Mouse (Mus musculus) intestine, embryonic 15.5 days (tissue): ENCODE data around the gene Anxa6. TPM values are rescaled to one million over a fixed set of nuclear protein-coding genes. Genes with fewer than 3 reads are reported as not detected.
A peak's percentile ranks its signal among the peaks of the same experiment; 100 is the strongest.

Experiments used
- ATAC-seq: fragments of 200-750 bp; cut with Nextera tagmentation; 2 replicates; pipeline ENCODE4 v1.8.0; 2017; ENCODE audit warnings: moderate TSS enrichment, moderate library complexity
- H3K27ac ChIP-seq: fragments of 300-500 bp; sonication (generic); 2 replicates; pipeline ENCODE4 v1.5.1; 2015; ENCODE audit warnings: mild to moderate bottlenecking, inconsistent platforms
- H3K27me3 ChIP-seq: fragments of 300-500 bp; sonication (generic); replicated peaks from 2 replicates; pipeline ENCODE4 v1.6.1; 2015; ENCODE audit warnings: inconsistent platforms
- H3K36me3 ChIP-seq: fragments of 300-500 bp; sonication (generic); 2 replicates; pipeline ENCODE4 v1.6.1; 2015; ENCODE audit warnings: inconsistent platforms
- H3K4me1 ChIP-seq: fragments of 300-500 bp; sonication (generic); replicated peaks from 2 replicates; pipeline ENCODE4 v1.6.1; 2015; ENCODE audit warnings: inconsistent platforms
- H3K4me2 ChIP-seq: fragments of 300-500 bp; sonication (generic); replicated peaks from 2 replicates; pipeline ENCODE4 v1.6.1; 2015; ENCODE audit warnings: mild to moderate bottlenecking, inconsistent platforms
- H3K4me3 ChIP-seq: fragments of 300-500 bp; sonication (generic); replicated peaks from 2 replicates; pipeline ENCODE4 v1.5.1; 2015; ENCODE audit warnings: inconsistent platforms
- H3K9ac ChIP-seq: fragments of 300-500 bp; sonication (generic); 2 replicates; pipeline ENCODE4 v1.6.1; 2015; ENCODE audit warnings: inconsistent platforms
- H3K9me3 ChIP-seq: fragments of 300-500 bp; sonication (generic); 2 replicates; pipeline ENCODE4 v1.6.1; 2016; ENCODE audit warnings: inconsistent platforms
- WGBS: fragments of 180-500 bp; shearing (Covaris S2); methylation state at CpG from one replicate; pipeline ENCODE4 v1.1.7; 2015; 5-methylcytosine and 5-hydroxymethylcytosine counted together
- polyA plus RNA-seq: library from polyadenylated mRNA; unstranded; fragments of >200 nt; fragmentation: Nextera tagmentation; extraction: Ambion mirVana; gene quantifications from 2 replicates; pipeline ENCODE4 v1.2.1, GENCODE M21; 2015

The Anxa6 gene
- polyA plus RNA-seq, 1 experiment from 2014 or later: 262 TPM

- Histone ChIP-seq H3K4me3 (no peak overlapping the region), H3K4me2 (peak overlapping the region; percentile 30; the same call in 1 of the 2 replicates), H3K4me1 (peaks cover 78% of the 10 kb centered on the region), H3K36me3 (no peaks in the 10 kb centered on the region), H3K9ac (no peak overlapping the region), H3K27me3 (no peaks in the 10 kb centered on the region), H3K9me3 (no peaks in the 10 kb centered on the region), H3K27ac (peak overlapping the region; percentile 72)
- WGBS: 63% methylated on average over 2 of the region's 2 CpGs
- peak; percentile 11; the same call in 1 of the 2 replicates for ATAC-seq
These were observed 5.9 kb downstream of the Anxa6 start for GRCm38 (mm10) chr11:55027204-55027855.

- no peak overlapping the region for H3K4me2 ChIP-seq
- no peak for ATAC-seq
- no peaks in the 10 kb centered on the region for H3K9me3 ChIP-seq
- no peaks in the 10 kb centered on the region for H3K27me3 ChIP-seq
- WGBS: 83% methylated on average over 4 of the region's 4 CpGs
- peaks cover 81% of the 10 kb centered on the region for H3K4me1 ChIP-seq
- no peaks in the 10 kb centered on the region for H3K36me3 ChIP-seq
- no peak overlapping the region for H3K9ac ChIP-seq
- H3K27ac ChIP-seq: 0 out of 2 replicates have a peak overlapping the region, but pooled peaks have one; percentile 41
- no peak overlapping the region for H3K4me3 ChIP-seq
These were observed 7.3 kb downstream of the Anxa6 start for GRCm38 (mm10) chr11:55025896-55026295.

- peak overlapping the region; percentile 93 for H3K27ac ChIP-seq
- peaks cover 7% of the 10 kb centered on the region; the same call in 1 of the 2 replicates for H3K36me3 ChIP-seq
- no peaks in the 10 kb centered on the region for H3K9me3 ChIP-seq
- no peaks in the 10 kb centered on the region for H3K27me3 ChIP-seq
- H3K4me1 ChIP-seq: peaks cover 86% of the 10 kb centered on the region
- H3K4me2 ChIP-seq: peak overlapping the region; percentile 52
- no peak overlapping the region for H3K9ac ChIP-seq
- 45% methylated on average over 3 of the region's 3 CpGs for WGBS
- no peak overlapping the region for H3K4me3 ChIP-seq
- peak; percentile 7; the same call in 1 of the 2 replicates for ATAC-seq
These were observed 9.7 kb downstream of the Anxa6 start for GRCm38 (mm10) chr11:55023583-55023982.

- H3K4me1 ChIP-seq: peaks cover 82% of the 10 kb centered on the region
- H3K4me3 ChIP-seq: no peak overlapping the region
- peak overlapping the region; percentile 52 for H3K4me2 ChIP-seq
- no peaks in the 10 kb centered on the region for H3K9me3 ChIP-seq
- 8% methylated on average over 10 of the region's 10 CpGs for WGBS
- peak; percentile 88 for ATAC-seq
- peaks cover 7% of the 10 kb centered on the region; the same call in 1 of the 2 replicates for H3K36me3 ChIP-seq
- peak overlapping the region; percentile 93 for H3K27ac ChIP-seq
- H3K27me3 ChIP-seq: no peaks in the 10 kb centered on the region
- no peak overlapping the region for H3K9ac ChIP-seq
These were observed 10.1 kb downstream of the Anxa6 start for GRCm38 (mm10) chr11:55023049-55023564.

- Histone ChIP-seq H3K9ac (no peak overlapping the region), H3K4me2 (peak overlapping the region; percentile 52), H3K9me3 (no peaks in the 10 kb centered on the region), H3K27me3 (no peaks in the 10 kb centered on the region), H3K27ac (peak overlapping the region; percentile 93), H3K4me1 (peaks cover 76% of the 10 kb centered on the region), H3K4me3 (no peak overlapping the region), H3K36me3 (peaks cover 7% of the 10 kb centered on the region; the same call in 1 of the 2 replicates)
- 44% methylated on average over 5 of the region's 5 CpGs for WGBS
- ATAC-seq: no peak
These were observed 10.7 kb downstream of the Anxa6 start for GRCm38 (mm10) chr11:55022508-55022907.

GRCm38 (mm10) chr11:55021859-55022258 is 11.4 kb downstream of the Anxa6 start:
- 32% methylated on average over 6 of the region's 6 CpGs for WGBS
- Histone ChIP-seq H3K9ac (no peak overlapping the region), H3K27ac (peak overlapping the region; percentile 93)

GRCm38 (mm10) chr11:55021458-55021857 is 11.8 kb downstream of the Anxa6 start:
- no peak overlapping the region for H3K4me2 ChIP-seq

More at GRCm38 (mm10) chr11:55021859-55022258, 11.4 kb downstream of the Anxa6 start:
- Histone ChIP-seq H3K9me3 (no peaks in the 10 kb centered on the region), H3K4me2 (peak overlapping the region; percentile 52; the same call in 1 of the 2 replicates), H3K27me3 (no peaks in the 10 kb centered on the region), H3K36me3 (peaks cover 7% of the 10 kb centered on the region; the same call in 1 of the 2 replicates), H3K4me3 (no peak overlapping the region), H3K4me1 (peaks cover 69% of the 10 kb centered on the region)
- ATAC-seq: no peak

GRCm38 (mm10) chr11:55019711-55020110 is 13.5 kb downstream of the Anxa6 start:
- ATAC-seq: no peak
- Histone ChIP-seq H3K4me2 (no peak overlapping the region), H3K36me3 (peaks cover 10% of the 10 kb centered on the region; the same call in 1 of the 2 replicates), H3K27ac (no peak overlapping the region), H3K4me3 (no peak overlapping the region), H3K4me1 (peaks cover 58% of the 10 kb centered on the region), H3K9ac (no peak overlapping the region), H3K27me3 (no peaks in the 10 kb centered on the region), H3K9me3 (no peaks in the 10 kb centered on the region)
- 81% methylated on average over 2 of the region's 2 CpGs for WGBS

More at GRCm38 (mm10) chr11:55021458-55021857, 11.8 kb downstream of the Anxa6 start:
- Histone ChIP-seq H3K9me3 (no peaks in the 10 kb centered on the region), H3K36me3 (peaks cover 7% of the 10 kb centered on the region; the same call in 1 of the 2 replicates), H3K4me1 (peaks cover 69% of the 10 kb centered on the region), H3K27ac (peak overlapping the region; percentile 93), H3K4me3 (no peak overlapping the region), H3K27me3 (no peaks in the 10 kb centered on the region), H3K9ac (no peak overlapping the region)
- ATAC-seq: no peak

- no peak for ATAC-seq
- Histone ChIP-seq H3K27me3 (no peaks in the 10 kb centered on the region), H3K27ac (no peak overlapping the region), H3K36me3 (peaks cover 15% of the 10 kb centered on the region; the same call in 1 of the 2 replicates), H3K4me3 (no peak overlapping the region), H3K9me3 (no peaks in the 10 kb centered on the region), H3K9ac (no peak overlapping the region), H3K4me2 (no peak overlapping the region), H3K4me1 (peaks cover 48% of the 10 kb centered on the region)
- WGBS: 47% methylated on average over 6 of the region's 6 CpGs
These were observed 15.2 kb downstream of the Anxa6 start for GRCm38 (mm10) chr11:55018034-55018433.

- no peak overlapping the region for H3K27ac ChIP-seq
These were observed 16.0 kb downstream of the Anxa6 start for GRCm38 (mm10) chr11:55017201-55017600.

GRCm38 (mm10) chr11:55016758-55017157 is 16.5 kb downstream of the Anxa6 start:
- no peaks in the 10 kb centered on the region for H3K27me3 ChIP-seq
- H3K36me3 ChIP-seq: peaks cover 18% of the 10 kb centered on the region; the same call in 1 of the 2 replicates
- H3K9me3 ChIP-seq: no peaks in the 10 kb centered on the region
- WGBS: 76% methylated on average over 1 of the region's 1 CpGs
- peaks cover 35% of the 10 kb centered on the region for H3K4me1 ChIP-seq
- H3K4me3 ChIP-seq: no peak overlapping the region
- no peak overlapping the region for H3K27ac ChIP-seq
- no peak for ATAC-seq
- no peak overlapping the region for H3K9ac ChIP-seq
- H3K4me2 ChIP-seq: no peak overlapping the region

More at GRCm38 (mm10) chr11:55017201-55017600, 16.0 kb downstream of the Anxa6 start:
- Histone ChIP-seq H3K4me1 (peaks cover 39% of the 10 kb centered on the region), H3K36me3 (peaks cover 15% of the 10 kb centered on the region; the same call in 1 of the 2 replicates), H3K4me2 (no peak overlapping the region), H3K9me3 (no peaks in the 10 kb centered on the region), H3K9ac (no peak overlapping the region), H3K27me3 (no peaks in the 10 kb centered on the region), H3K4me3 (no peak overlapping the region)
- 85% methylated on average over 2 of the region's 2 CpGs for WGBS
- no peak for ATAC-seq

- 64% methylated on average over 9 of the region's 9 CpGs for WGBS
- no peak overlapping the region for H3K9ac ChIP-seq
These were observed 17.4 kb downstream of the Anxa6 start for GRCm38 (mm10) chr11:55015831-55016241.

More at GRCm38 (mm10) chr11:55015831-55016241, 17.4 kb downstream of the Anxa6 start:
- Histone ChIP-seq H3K4me1 (peaks cover 27% of the 10 kb centered on the region), H3K36me3 (peaks cover 23% of the 10 kb centered on the region), H3K27ac (0 out of 2 replicates have a peak overlapping the region, but pooled peaks have one; percentile 27), H3K9me3 (no peaks in the 10 kb centered on the region), H3K4me2 (no peak overlapping the region), H3K27me3 (no peaks in the 10 kb centered on the region), H3K4me3 (no peak overlapping the region)
- ATAC-seq: no peak
